In genomic region chr16:86881583-86881982, GRCm38 (mm10) we compare ENCODE assay signal across 16 mouse cellular contexts.
A peak's percentile ranks its signal among the peaks of the same experiment; 100 is the strongest.
DNase-seq lines count a peak whose midpoint lies in the region; ATAC-seq and TF ChIP-seq lines count a peak whose summit lies in the region.
"Had no signal": no experiment of that assay in that cellular context is flagged by ENCODE, and none has a peak within 500 bp of the region (broad histone marks: within the 10 kb centered on the region; RNA-seq: fewer than 3 reads in every experiment).

No protein-coding gene starts in this region.

- H3K27ac ChIP-seq in kidney, adult 2 months (ENCODE audit: insufficient read depth, low read depth, low read length), result no peak overlapping the region
- no peak overlapping the region for H3K27ac ChIP-seq in kidney, embryonic 15.5 days
- H3K27ac ChIP-seq in stomach, postnatal 0 days (replicated peaks), result no peak overlapping the region
- H3K27ac ChIP-seq: embryonic facial prominence, embryonic 12.5 days; hindbrain, embryonic 15.5 days; left cerebral cortex, adult 2 months; limb, embryonic 13.5 days; lung, embryonic 15.5 days had no signal

- no peak overlapping the region for H3K4me2 ChIP-seq in kidney, embryonic 15.5 days
- no peak overlapping the region for H3K4me2 ChIP-seq in stomach, postnatal 0 days (replicated peaks; ENCODE audit: low read depth)
- H3K4me2 ChIP-seq: embryonic facial prominence, embryonic 12.5 days; hindbrain, embryonic 15.5 days; limb, embryonic 13.5 days; lung, embryonic 15.5 days; midbrain, embryonic 11.5 days had no signal

- ATAC-seq in kidney, embryonic 15.5 days (replicated peaks; ENCODE audit: low FRiP score), result no peak
- ATAC-seq in stomach, postnatal 0 days (ENCODE audit: low FRiP score, low TSS enrichment), result no peak

- H3K9me3 ChIP-seq in kidney, embryonic 15.5 days (replicated peaks), result no peaks in the 10 kb centered on the region
- H3K9me3 ChIP-seq in stomach, postnatal 0 days (ENCODE audit: control insufficient read depth, low read length), result no peaks in the 10 kb centered on the region
- H3K9me3 ChIP-seq: embryonic facial prominence, embryonic 12.5 days; hindbrain, embryonic 15.5 days; limb, embryonic 13.5 days; lung, embryonic 15.5 days had no signal

- no peak overlapping the region for H3K9ac ChIP-seq in kidney, embryonic 15.5 days
- H3K9ac ChIP-seq in stomach, postnatal 0 days (ENCODE audit: low read length), result no peak overlapping the region
- H3K9ac ChIP-seq: embryonic facial prominence, embryonic 12.5 days; hindbrain, embryonic 15.5 days; limb, embryonic 13.5 days; lung, embryonic 15.5 days had no signal

- 71% methylated on average over 5 of the region's 5 CpGs for WGBS in kidney, adult 2 months
- 61% methylated on average over 5 of the region's 5 CpGs for WGBS in kidney, embryonic 15.5 days
- 74% methylated on average over 5 of the region's 5 CpGs for WGBS in stomach, postnatal 0 days

- H3K36me3 ChIP-seq in kidney, adult 2 months (ENCODE audit: control insufficient read depth, insufficient read depth, low read length), result no peaks in the 10 kb centered on the region
- no peaks in the 10 kb centered on the region for H3K36me3 ChIP-seq in kidney, embryonic 15.5 days
- no peaks in the 10 kb centered on the region for H3K36me3 ChIP-seq in stomach, postnatal 0 days (ENCODE audit: control insufficient read depth, insufficient read depth, low read length)
- H3K36me3 ChIP-seq: embryonic facial prominence, embryonic 12.5 days; hindbrain, embryonic 15.5 days; limb, embryonic 13.5 days; lung, embryonic 15.5 days had no signal

- H3K4me3 ChIP-seq in kidney, adult 2 months (ENCODE audit: insufficient read depth, low read depth, low read length), result no peak overlapping the region
- H3K4me3 ChIP-seq in kidney, embryonic 15.5 days (replicated peaks), result no peak overlapping the region
- H3K4me3 ChIP-seq in stomach, postnatal 0 days (ENCODE audit: low read depth, low read length), result no peak overlapping the region
- H3K4me3 ChIP-seq: embryonic facial prominence, embryonic 12.5 days; hindbrain, embryonic 15.5 days; left cerebral cortex, adult 2 months; limb, embryonic 13.5 days; lung, embryonic 15.5 days had no signal

- no peak for TF ChIP-seq EP300 in stomach, postnatal 0 days (optimal IDR thresholded peaks at IDR 0.05)

- DNase-seq in kidney, adult 2 months, result peak; percentile 42
- peak; percentile 6 for DNase-seq in lung, postnatal 25 days (ENCODE audit: low spot score)
- no peak for DNase-seq in lung, postnatal 10 days
- DNase-seq in fibroblast of lung, adult 2 months (ENCODE audit: low read depth), result peak; percentile 60
- DNase-seq in stomach, postnatal 0 days (ENCODE audit: low spot score), result no peak
- DNase-seq in layer of hippocampus, adult 11-12 months (ENCODE audit: low spot score), result no peak
- DNase-seq: cerebellum, adult 8-10 months; thymus, adult 18-20 months had no signal

- no peaks in the 10 kb centered on the region for H3K4me1 ChIP-seq in kidney, adult 2 months (ENCODE audit: control insufficient read depth, insufficient read depth, low read length)
- H3K4me1 ChIP-seq in kidney, embryonic 15.5 days, result peaks cover 4% of the 10 kb centered on the region; the same call in 1 of the 2 replicates
- H3K4me1 ChIP-seq in stomach, postnatal 0 days (replicated peaks; ENCODE audit: control insufficient read depth, insufficient read depth), result no peaks in the 10 kb centered on the region
- H3K4me1 ChIP-seq: embryonic facial prominence, embryonic 12.5 days; hindbrain, embryonic 15.5 days; lung, embryonic 15.5 days had no signal

- no peak for TF ChIP-seq CTCF in kidney, adult 2 months (conservative IDR thresholded peaks at IDR 0.05; ENCODE audit: insufficient read depth, insufficient read length, low read depth, low read length)
- peak; percentile 37 for TF ChIP-seq CTCF in stomach, postnatal 0 days (IDR thresholded peaks at IDR 0.05; ENCODE audit: low read depth)

- no peak for TF ChIP-seq POLR2A in kidney, adult 2 months (IDR thresholded peaks at IDR 0.05; ENCODE audit: low read depth, low read length)

- H3K27me3 ChIP-seq in kidney, adult 2 months (replicated peaks; ENCODE audit: control insufficient read depth, insufficient read depth, low read length), result no peaks in the 10 kb centered on the region
- H3K27me3 ChIP-seq in kidney, embryonic 15.5 days, result no peaks in the 10 kb centered on the region
- H3K27me3 ChIP-seq in stomach, postnatal 0 days (ENCODE audit: control insufficient read depth, insufficient read depth, low read length), result no peaks in the 10 kb centered on the region
- H3K27me3 ChIP-seq: CH12.LX; embryonic facial prominence, embryonic 12.5 days; hindbrain, embryonic 15.5 days; limb, embryonic 13.5 days; lung, embryonic 15.5 days had no signal

Comparison
In these comparisons a context has a peak if more than half of its experiments do, and no peak if none do; other contexts are left out.
1. DNase-seq: peak in kidney, adult 2 months (single experiment), lung, postnatal 25 days (single experiment) and fibroblast of lung, adult 2 months (single experiment); none in lung, postnatal 10 days (single experiment), stomach, postnatal 0 days (single experiment) and layer of hippocampus, adult 11-12 months (single experiment).